Mouse (Mus musculus) B cell, adult 67 days (primary cell): ENCODE results near the gene Gm11937. TPM values are rescaled to one million over a fixed set of nuclear protein-coding genes. Genes with fewer than 3 reads are reported as not detected.

ENCODE experiments used
- total RNA-seq, 2 experiments: library from RNA; stranded (reverse); gene quantifications; 4 replicates each; pipeline ENCODE4 v1.2.4; 2023

The Gm11937 gene
- not detected for total RNA-seq

DNA sequence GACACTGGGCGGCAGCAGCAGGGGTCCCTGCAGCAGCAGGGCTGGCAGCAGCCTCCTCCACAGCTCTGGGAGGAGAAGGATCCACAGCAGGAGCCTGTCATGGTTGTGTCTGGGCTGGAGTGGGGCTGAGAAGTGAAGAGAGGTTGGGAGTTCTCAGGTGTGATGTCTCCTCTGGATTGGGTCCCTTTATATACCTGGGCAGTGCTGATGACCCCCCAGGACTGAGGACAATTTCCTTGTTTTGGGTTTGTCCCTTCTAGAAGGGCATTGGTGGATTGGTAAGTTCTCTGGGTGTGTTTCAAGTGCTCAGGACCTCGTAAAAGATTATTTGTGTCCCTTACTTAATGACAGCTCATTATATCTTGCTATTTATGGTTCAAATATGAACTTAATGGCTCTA is at the start of gene Gm11937:
TSS of gene Gm11937 (minus strand) at position 101 of the 400 bp plus-strand sequence.

GRCm38 (mm10) chr11:99658467-99659010 is 48.5 kb upstream of the Gm11937 start, which contains the start of gene Gm11563:
Gene Gm11563, minus strand, starts transcription at chr11:99658960.

DNA sequence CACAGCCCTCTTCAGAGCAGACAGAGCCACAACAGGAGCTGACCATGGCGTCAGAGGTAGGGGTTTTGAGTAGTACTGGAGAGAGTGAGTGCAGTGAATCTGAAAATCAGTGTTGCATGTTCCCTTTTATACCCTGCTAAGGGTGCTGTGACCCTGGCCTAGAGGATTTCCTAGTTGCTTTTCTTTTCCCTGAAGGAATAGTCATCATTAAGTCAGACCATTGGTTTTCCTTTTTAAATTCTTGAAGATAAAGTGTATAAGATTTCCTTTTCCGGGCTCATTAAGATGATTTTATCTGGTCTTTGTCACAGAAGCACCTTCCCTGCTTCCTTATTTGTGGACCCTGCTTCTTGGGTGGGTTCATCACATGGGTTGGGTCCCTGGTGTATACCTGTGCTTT is 40.1 kb upstream of the Gm11937 start, which contains the start of gene Gm11555:
TSS of gene Gm11555 (minus strand) at position 101 of the 400 bp plus-strand sequence.

DNA sequence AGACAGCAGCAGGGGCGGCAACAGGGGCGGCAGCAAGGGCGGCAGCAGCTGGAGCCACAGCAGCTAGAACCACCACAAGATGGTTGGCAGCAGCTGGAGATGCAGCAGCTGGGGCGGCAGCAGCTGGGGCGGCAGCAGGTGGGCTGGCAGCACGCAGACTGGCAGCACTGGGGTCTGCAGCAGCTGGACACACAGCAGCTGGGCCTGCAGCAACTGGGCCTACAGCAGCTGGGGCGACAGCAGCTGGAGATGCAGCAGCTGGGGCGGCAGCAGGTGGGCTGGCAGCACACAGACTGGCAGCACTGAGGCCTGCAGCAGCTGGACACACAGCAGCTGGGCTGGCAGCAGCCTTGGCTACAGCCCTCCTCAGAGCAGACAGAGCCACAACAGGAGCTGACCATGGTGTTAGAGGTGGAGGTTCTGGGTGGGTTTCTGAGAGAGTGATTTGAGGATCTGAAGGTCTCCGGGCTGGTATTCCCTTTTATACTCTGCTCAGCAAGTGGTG is 33.7 kb upstream of the Gm11937 start, which contains the start of gene Krtap4-7:
TSS of gene Krtap4-7 (minus strand) at position 455 of the 505 bp plus-strand sequence.

DNA sequence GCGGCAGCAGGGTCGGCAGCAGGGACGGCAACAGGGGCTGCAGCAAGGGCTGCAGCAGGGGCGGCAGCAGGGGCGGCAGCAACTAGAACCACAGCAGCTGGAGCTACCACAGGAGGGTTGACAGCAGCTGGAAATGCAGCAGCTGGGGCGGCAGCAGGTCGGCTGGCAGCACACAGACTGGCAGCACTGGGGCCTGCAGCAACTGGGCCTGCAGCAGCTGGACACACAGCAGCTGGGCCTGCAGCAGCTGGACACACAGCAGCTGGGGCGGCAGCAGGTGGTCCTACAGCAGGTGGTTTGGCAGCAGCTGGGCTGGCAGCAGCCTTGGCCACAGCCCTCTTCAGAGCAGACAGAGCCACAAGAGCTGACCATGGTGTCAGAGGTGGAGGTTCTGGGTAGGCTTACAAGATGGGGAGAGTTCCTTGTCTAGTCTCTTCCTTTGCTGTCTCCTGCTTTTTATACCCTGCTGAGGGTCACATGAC is 24.7 kb upstream of the Gm11937 start, which contains the start of gene Krtap4-2:
TSS of gene Krtap4-2 (minus strand) at position 432 of the 482 bp plus-strand sequence.

GRCm38 (mm10) chr11:99628138-99628537 is 18.1 kb upstream of the Gm11937 start, which contains the start of gene Krtap4-1:
Gene Krtap4-1, minus strand, starts transcription at chr11:99628238.

DNA sequence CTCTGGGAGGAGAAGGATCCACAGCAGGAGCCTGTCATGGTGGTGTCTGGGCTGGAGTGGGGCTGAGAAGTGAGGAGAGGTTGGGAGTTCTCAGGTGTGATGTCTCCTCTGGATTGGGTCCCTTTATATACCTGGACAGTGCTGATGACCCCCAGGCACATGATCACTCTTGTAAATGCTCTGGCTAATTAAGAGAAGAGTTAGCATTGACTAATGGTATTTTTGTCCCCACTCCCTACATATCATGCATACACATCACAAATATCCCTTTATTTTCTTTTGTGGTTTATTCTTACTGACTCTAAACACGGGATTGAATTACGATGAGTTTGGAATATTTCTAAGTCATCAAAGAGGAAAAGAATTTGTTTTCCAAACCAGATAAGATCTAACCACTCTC is 10.3 kb upstream of the Gm11937 start, which contains the start of gene Gm11562:
TSS of gene Gm11562 (minus strand) at position 101 of the 400 bp plus-strand sequence.

DNA sequence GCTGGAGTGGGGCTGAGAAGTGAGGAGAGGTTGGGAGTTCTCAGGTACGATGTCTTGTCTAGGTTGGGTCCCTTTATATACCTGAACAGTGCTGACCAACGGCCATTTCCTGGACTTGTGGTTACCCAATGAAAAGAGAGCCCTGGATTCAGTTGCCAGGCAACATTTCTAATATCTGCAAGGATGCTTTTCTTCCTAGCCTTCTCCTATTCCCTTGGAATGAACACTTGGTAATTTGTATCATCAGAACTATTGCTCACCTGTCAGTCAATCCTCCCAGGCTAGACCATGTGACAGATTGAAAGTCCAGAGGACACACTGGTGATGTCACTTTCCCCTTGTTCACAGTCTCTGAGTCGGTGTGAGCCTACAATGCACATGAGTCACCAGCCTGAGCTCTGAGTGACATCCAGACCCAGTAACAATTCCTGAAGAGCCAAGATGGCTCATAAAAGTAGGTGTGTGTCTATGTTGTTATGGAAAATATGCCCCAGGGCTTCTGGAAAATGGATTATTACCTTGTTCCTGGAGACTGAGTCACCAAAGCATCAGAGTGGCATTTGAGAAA is 4.9 kb upstream of the Gm11937 start, which contains the start of gene Krtap2-4:
TSS of gene Krtap2-4 (minus strand) at position 51 of the 568 bp plus-strand sequence.

DNA sequence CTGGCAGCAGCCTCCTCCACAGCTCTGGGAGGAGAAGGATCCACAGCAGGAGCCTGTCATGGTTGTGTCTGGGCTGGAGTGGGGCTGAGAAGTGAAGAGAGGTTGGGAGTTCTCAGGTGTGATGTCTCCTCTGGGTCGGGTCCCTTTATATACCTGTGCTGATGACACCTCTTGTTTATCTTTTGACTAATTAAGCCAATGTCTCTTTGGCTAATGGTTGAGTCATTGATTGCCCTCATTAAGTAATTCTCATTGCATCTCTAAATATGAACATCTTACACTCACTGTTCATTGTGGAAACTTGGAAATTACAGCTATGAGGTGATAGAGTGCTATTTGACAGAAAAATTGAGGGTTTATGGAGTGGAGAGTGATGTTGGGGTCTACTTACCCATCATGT is 6.8 kb downstream of the Gm11937 start, which contains the start of gene Gm11938:
TSS of gene Gm11938 (minus strand) at position 101 of the 400 bp plus-strand sequence.

DNA sequence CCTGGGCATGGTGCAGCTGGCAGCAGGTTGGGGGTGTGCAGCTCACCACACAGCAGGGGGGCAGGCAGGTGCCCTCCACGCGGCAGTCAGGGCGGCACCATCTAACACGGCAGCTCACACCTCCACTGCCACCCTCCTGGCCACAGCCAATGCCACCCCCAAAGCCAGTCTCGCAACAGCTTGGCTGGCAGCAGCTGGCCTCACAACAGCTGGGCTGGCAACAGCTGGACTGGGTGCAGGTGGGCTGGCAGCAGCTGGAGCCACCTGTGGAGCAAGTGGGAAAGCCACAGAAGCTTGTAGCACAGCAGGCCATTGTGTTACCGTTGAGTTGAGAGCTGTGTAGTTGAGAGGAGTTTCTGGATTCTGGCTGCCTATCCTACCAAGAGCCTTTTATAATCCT is 12.2 kb downstream of the Gm11937 start, which contains the start of gene Krtap9-3:
TSS of gene Krtap9-3 (minus strand) at position 364 of the 400 bp plus-strand sequence.

GRCm38 (mm10) chr11:99590981-99591380 is 19.0 kb downstream of the Gm11937 start, which contains the start of gene Krtap1-3:
Gene Krtap1-3, minus strand, starts transcription at chr11:99591339.

GRCm38 (mm10) chr11:99583245-99583704 is 26.7 kb downstream of the Gm11937 start, which contains the start of gene Krtap1-4:
Gene Krtap1-4, minus strand, starts transcription at chr11:99583654.

DNA sequence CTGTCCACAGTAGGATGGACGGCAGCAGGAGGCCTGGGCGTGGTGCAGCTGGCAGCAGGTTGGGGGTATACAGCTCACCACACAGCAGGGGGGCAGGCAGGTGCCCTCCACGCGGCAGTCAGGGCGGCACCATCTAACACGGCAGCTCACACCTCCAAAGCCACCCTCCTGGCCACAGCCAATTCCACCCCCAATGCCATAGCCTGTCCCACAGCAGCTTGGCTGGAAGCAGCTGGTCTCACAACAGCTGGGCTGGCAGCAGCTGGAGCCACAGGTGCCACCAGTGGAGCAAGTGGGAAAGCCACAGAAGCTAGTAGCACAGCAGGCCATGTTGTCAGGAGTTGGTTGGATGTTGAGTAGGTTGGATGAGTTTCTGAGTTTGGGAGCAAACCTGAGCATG is 29.4 kb downstream of the Gm11937 start, which contains the start of gene Krtap1-5:
TSS of gene Krtap1-5 (minus strand) at position 381 of the 400 bp plus-strand sequence.

GRCm38 (mm10) chr11:99566530-99566929 is 43.5 kb downstream of the Gm11937 start, which contains the start of gene Krtap3-1:
Gene Krtap3-1, minus strand, starts transcription at chr11:99566630.

Other genes with a start within 250 kb of the Gm11937 start
- not detected for gene Krt28, start 235.3 kb downstream of the Gm11937 start, total RNA-seq
- 1 to 10 TPM; 1.5 to 3.2 TPM for gene Krt10, start 220.8 kb downstream of the Gm11937 start, total RNA-seq
- gene Krt12, start 187.9 kb downstream of the Gm11937 start, total RNA-seq = not detected
- gene Krt20, start 172.0 kb downstream of the Gm11937 start, total RNA-seq = not detected
- not detected for gene Krt23, start 117.1 kb downstream of the Gm11937 start, total RNA-seq
- not detected for gene Krt39, start 88.9 kb downstream of the Gm11937 start, total RNA-seq
- gene Krt40, start 67.0 kb downstream of the Gm11937 start, total RNA-seq = not detected
- not detected for gene Krtap3-3, start 59.3 kb downstream of the Gm11937 start, total RNA-seq
- gene Krtap3-2, start 53.3 kb downstream of the Gm11937 start, total RNA-seq = not detected
- gene Gm11939, start 50.7 kb downstream of the Gm11937 start, total RNA-seq = not detected
- gene Krtap3-1, start 43.6 kb downstream of the Gm11937 start, total RNA-seq = not detected
- gene Krtap1-5, start 29.2 kb downstream of the Gm11937 start, total RNA-seq = not detected
- gene Krtap1-4, start 26.5 kb downstream of the Gm11937 start, total RNA-seq = not detected
- gene Krtap1-3, start 18.9 kb downstream of the Gm11937 start, total RNA-seq = not detected
- gene Krtap9-3, start 12.1 kb downstream of the Gm11937 start, total RNA-seq = not detected
- gene Gm11938, start 6.9 kb downstream of the Gm11937 start, total RNA-seq = not detected
- gene Krtap2-4, start 4.7 kb upstream of the Gm11937 start, total RNA-seq = not detected
- not detected for gene Gm11562, start 10.2 kb upstream of the Gm11937 start, total RNA-seq
- not detected for gene Krtap4-1, start 18.0 kb upstream of the Gm11937 start, total RNA-seq
- gene Krtap4-2, start 24.9 kb upstream of the Gm11937 start, total RNA-seq = not detected
- not detected for gene Krtap4-7, start 33.9 kb upstream of the Gm11937 start, total RNA-seq
- gene Gm11555, start 40.0 kb upstream of the Gm11937 start, total RNA-seq = not detected
- not detected for gene Gm11563, start 48.8 kb upstream of the Gm11937 start, total RNA-seq
- gene Krtap4-6, start 55.8 kb upstream of the Gm11937 start, total RNA-seq = not detected
- not detected for gene Gm14190, start 80.6 kb upstream of the Gm11937 start, total RNA-seq
- not detected for gene Gm14180, start 124.1 kb upstream of the Gm11937 start, total RNA-seq
- gene Gm11595, start 162.7 kb upstream of the Gm11937 start, total RNA-seq = not detected
- not detected for gene Krtap4-8, start 170.5 kb upstream of the Gm11937 start, total RNA-seq
- not detected for gene Krtap4-9, start 175.0 kb upstream of the Gm11937 start, total RNA-seq
- gene Gm11596, start 183.3 kb upstream of the Gm11937 start, total RNA-seq = not detected
- gene Gm11569, start 188.7 kb upstream of the Gm11937 start, total RNA-seq = not detected
- gene Gm11554, start 194.3 kb upstream of the Gm11937 start, total RNA-seq = not detected
- not detected for gene Krtap4-13, start 199.7 kb upstream of the Gm11937 start, total RNA-seq
- not detected for gene Gm11564, start 205.5 kb upstream of the Gm11937 start, total RNA-seq
- not detected for gene 2300003K06Rik, start 227.9 kb upstream of the Gm11937 start, total RNA-seq
- gene Krtap4-16, start 241.4 kb upstream of the Gm11937 start, total RNA-seq = not detected
- gene Gm11568, start 247.7 kb upstream of the Gm11937 start, total RNA-seq = not detected